Mouse (Mus musculus): ENCODE measurements around the gene Ppp1r13l.

Ppp1r13l gene

DNA sequence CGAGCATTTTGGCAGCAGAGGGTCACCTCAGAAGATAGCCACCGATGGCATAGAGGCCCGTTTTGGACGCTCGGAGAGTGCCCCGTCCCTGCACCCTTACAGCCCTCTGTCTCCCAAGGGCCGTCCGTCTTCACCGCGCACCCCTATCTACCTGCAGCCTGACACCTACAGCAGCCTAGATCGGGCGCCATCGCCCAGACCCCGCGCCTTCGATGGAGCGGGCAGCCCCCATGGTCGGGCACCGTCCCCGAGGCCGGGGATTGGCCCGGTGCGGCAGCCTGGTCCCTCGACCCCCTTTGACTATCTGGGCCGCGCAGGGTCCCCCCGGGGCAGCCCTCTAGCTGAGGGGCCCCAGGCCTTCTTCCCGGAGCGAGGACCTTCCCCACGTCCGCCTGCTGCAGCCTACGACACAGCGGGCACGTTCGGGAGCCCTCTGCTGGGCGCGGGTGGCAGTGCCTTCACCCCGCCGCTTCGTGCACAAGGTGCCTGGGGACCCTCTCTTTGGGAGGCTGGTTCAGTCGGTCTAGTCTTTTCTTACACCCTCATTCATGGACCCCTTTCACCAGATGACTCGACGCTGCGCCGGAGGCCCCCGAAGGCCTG lies 10.4 kb downstream of the Ppp1r13l start:
- peak; percentile 80 to 83 for DNase-seq

GRCm38 (mm10) chr7:19373367-19373766 lies 13.8 kb downstream of the Ppp1r13l start:
- DNase-seq: no peak

GRCm38 (mm10) chr7:19375368-19375767 lies 15.8 kb downstream of the Ppp1r13l start:
- DNase-seq: no peak

DNA sequence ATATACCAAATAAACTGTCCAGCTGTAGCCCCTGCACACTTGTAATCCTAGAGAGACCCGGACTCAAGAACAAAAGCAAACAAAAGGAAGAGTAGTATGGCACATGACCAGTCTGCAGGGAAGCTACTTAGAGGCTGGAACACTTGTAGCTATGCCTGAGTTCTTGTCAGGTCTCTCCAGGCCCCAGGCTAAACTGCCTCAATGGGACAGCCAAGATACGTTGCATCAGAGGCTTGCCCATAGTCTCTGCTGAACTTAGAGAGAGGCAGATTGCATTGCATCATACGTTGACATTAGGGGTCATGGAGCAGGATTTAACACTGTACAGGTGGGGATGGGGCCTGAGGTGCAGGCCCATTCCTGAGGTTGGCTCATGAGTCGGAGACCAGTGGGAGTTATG lies 16.5 kb downstream of the Ppp1r13l start:
- no peak for DNase-seq

DNA sequence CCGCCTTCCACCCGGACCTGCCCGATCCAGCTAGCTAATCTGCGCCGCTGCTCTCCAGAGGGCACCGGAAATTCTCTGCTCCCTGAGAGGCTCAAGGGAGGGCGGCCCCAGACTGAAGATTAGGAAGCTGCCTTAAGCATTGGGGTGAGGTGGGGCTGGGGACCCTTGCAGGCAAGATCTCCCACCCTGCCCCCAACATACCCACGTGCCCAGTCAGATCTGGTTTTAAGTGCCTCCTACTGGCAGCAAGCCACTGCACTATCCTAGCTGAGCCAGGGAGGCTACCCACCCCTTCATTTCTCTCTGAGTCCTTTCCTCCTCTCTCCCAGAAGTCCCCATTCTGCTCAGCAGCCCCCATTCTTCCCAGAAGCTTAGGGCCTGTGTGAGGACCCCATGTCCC lies 18.5 kb downstream of the Ppp1r13l start:
- no peak for DNase-seq

GRCm38 (mm10) chr7:19381377-19382165 lies 22.0 kb downstream of the Ppp1r13l start, which contains the start of gene Ercc2:
Gene Ercc2, plus strand, starts transcription at chr7:19382010.
- peak; percentile 100 for DNase-seq

- peak in 1 of 2 experiments; percentile 49 for DNase-seq
Measured at GRCm38 (mm10) chr7:19382166-19382541, 22.6 kb downstream of the Ppp1r13l start.

DNA sequence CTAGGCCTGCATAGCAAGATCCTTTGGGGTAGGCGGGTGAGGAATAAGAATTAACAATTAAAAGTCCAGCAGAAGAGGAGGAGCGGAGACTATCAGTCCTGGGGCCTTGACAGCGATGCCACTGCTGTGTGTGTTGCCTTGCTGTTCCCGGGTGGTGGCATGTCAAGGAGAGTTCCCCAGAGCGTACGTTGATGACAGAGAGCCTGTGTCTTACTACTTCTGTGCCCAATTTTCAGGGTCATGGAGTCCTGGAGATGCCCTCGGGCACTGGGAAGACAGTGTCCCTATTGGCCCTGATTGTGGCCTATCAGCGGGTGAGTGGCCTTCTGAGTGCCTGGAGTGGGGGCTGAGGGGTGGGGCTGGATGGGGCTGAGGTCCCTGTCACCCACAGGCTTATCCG lies 24.2 kb downstream of the Ppp1r13l start:
- no peak for DNase-seq

GRCm38 (mm10) chr7:19388699-19389413 lies 29.3 kb downstream of the Ppp1r13l start:
- no peak for DNase-seq

GRCm38 (mm10) chr7:19394484-19394883 lies 34.9 kb downstream of the Ppp1r13l start:
- DNase-seq: no peak

GRCm38 (mm10) chr7:19399496-19400280 lies 40.1 kb downstream of the Ppp1r13l start:
- peak; percentile 71 to 82 for DNase-seq

DNA sequence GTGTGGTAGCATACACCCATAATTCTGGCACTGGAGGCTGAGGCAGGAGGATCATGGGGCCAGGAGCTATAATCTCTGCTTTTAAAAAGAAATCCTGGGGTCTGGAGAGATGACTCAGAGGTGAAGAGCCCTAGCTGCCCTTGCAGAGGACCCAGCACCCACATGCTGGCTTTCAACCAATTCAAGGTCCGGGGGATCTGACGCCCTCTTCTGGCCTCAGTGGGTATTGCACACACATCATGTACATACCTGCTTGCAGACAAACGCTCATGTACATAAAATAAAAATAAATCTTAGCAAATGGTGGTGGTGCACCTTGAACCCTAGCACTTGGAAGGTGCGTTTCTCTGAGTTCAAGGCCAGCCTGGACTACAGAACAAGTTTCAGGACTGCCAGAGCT lies 41.4 kb downstream of the Ppp1r13l start:
- no peak for DNase-seq

GRCm38 (mm10) chr7:19402535-19403112 lies 43.1 kb downstream of the Ppp1r13l start:
- no peak for DNase-seq

GRCm38 (mm10) chr7:19403731-19404296 lies 44.3 kb downstream of the Ppp1r13l start, which contains the start of gene Klc3:
Gene Klc3, minus strand, starts transcription at chr7:19404104.
- peak; percentile 77 to 88 for DNase-seq

- no peak for DNase-seq
Measured at GRCm38 (mm10) chr7:19404476-19404875, 44.9 kb downstream of the Ppp1r13l start, which contains the start of gene Ckm. Gene Ckm, plus strand, starts transcription at chr7:19404776.

DNA sequence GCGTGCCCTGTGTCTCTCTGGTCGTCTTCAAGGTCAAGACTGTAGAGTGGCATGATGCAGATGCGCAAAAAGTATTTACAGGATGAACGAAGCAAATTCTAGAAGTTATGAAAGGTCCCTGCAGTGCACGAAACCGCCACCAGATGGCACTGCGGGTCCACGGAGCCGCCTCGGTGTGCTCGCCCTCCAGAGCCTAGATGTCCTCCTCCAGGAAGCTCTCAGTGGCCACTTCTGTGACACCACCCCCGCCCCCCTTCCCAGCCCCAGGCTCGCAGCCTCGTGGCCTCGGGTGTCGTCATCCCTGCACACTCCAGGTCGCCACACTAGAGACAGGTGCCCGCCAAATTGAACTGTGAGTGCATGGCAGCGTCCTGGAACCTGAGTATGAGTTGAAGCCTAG lies 45.9 kb downstream of the Ppp1r13l start:
- DNase-seq: peak; percentile 89 to 91

GRCm38 (mm10) chr7:19409753-19410152 lies 50.2 kb downstream of the Ppp1r13l start:
- DNase-seq: no peak

DNA sequence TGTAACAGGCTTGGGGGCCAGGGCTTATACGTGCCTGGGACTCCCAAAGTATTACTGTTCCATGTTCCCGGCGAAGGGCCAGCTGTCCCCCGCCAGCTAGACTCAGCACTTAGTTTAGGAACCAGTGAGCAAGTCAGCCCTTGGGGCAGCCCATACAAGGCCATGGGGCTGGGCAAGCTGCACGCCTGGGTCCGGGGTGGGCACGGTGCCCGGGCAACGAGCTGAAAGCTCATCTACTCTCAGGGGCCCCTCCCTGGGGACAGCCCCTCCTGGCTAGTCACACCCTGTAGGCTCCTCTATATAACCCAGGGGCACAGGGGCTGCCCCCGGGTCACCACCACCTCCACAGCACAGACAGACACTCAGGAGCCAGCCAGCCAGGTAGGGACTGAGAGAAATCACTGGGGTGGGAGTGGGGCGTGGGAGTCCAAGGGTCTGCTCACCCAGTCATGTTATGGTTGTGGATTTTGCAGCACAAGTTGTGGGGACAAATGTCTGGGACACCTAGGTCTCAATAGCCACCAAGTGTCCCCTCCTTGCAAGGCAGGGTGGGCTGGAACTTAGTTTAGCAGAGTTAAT lies 51.3 kb downstream of the Ppp1r13l start:
- no peak for DNase-seq

DNA sequence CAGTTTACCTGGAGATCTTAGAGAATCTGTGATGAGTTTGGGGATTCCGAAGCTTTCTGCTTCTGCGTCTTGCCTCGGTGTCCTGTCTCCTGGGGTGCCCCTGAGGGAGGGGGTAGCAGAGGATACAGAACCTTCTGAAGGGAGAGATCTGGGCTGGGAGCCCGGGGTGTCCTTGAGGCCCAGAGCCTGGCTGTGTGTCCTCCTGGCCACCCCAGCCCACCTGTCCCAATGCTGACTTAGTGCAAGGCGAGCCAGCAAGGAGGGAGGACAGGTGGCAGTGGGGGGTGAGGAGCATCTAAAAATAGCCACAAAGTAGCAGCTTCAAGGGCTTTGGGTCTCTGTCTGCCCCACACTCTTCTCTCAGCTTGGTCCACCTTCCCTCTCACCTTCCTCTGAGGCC lies 52.2 kb downstream of the Ppp1r13l start:
- no peak for DNase-seq

GRCm38 (mm10) chr7:19413525-19413924 lies 54.0 kb downstream of the Ppp1r13l start:
- no peak for DNase-seq

DNA sequence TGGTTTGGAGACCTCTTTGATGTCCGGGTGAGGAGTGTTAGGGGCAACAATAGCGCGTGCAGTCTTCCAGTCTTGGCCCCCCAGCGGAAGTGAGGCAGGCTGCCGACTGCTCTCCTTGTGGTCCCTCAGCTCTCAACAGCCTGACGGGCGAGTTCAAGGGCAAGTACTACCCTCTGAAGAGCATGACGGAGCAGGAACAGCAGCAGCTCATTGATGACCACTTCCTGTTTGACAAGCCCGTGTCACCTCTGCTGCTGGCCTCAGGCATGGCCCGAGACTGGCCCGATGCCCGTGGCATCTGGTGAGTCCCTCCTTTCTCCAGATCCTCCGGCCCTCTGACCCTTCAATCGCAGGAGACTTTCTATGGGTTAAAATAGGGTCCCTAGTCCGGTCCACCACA lies 57.0 kb downstream of the Ppp1r13l start:
- no peak for DNase-seq

DNA sequence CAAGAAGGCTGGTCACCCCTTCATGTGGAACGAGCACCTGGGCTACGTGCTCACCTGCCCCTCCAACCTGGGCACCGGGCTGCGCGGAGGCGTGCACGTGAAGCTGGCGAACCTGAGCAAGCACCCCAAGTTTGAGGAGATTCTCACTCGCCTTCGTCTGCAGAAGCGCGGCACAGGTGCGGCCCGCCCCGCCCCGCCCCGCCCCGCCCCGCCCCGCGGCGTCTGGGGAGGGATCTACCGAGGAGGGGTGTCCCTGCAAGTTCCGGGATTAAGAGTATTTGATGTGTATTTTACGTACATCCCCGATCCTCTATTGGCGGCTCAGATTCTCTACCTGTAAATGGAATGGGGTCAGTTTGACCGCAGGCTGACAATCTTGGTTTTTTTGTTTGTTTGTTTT lies 60.6 kb downstream of the Ppp1r13l start:
- no peak for DNase-seq

All from kidney, postnatal 4 days (tissue).